Mouse (Mus musculus): ENCODE measurements at regions not wholly inside any gene's neighbourhood (a gene's known extent, or its start where the extent isn't known, plus 50 kb on each side); places are given as distances from the start of the nearest gene placed in this dataset.

- Histone ChIP-seq H3K4me3 (replicated peaks) (no peak overlapping the region), H3K27me3 (replicated peaks) (peaks cover 12% of the 10 kb centered on the region), H3K4me1 (peaks cover 18% of the 10 kb centered on the region), H3K36me3 (replicated peaks; ENCODE audit: low read length) (no peaks in the 10 kb centered on the region), H3K9me3 (peaks cover 2% of the 10 kb centered on the region; the same call in 1 of the 2 replicates)
- TF ChIP-seq FLI1 (IDR thresholded peaks at IDR 0.05; ENCODE audit: low read length) (no peak), GATA1 (IDR thresholded peaks at IDR 0.05; ENCODE audit: borderline replicate concordance, low read length) (no peak)
Measured at GRCm38 (mm10) chr1:127152840-127153239, 52.0 kb upstream of the Mgat5 start.

GRCm38 (mm10) chr1:127135521-127135920 is 69.3 kb upstream of the Mgat5 start:
- Histone ChIP-seq H3K9me3 (peaks cover 15% of the 10 kb centered on the region), H3K4me1 (peaks cover 29% of the 10 kb centered on the region), H3K4me3 (replicated peaks) (no peak overlapping the region), H3K27me3 (replicated peaks) (peaks cover 2% of the 10 kb centered on the region), H3K36me3 (replicated peaks; ENCODE audit: low read length) (peaks cover 10% of the 10 kb centered on the region)
- TF ChIP-seq GATA1 (IDR thresholded peaks at IDR 0.05; ENCODE audit: borderline replicate concordance, low read length) = no peak
- no peak for TF ChIP-seq FLI1 (IDR thresholded peaks at IDR 0.05; ENCODE audit: low read length)

- H3K4me3 ChIP-seq (replicated peaks) = no peak overlapping the region
- H3K27me3 ChIP-seq (replicated peaks) = no peaks in the 10 kb centered on the region
Measured at GRCm38 (mm10) chr1:127131871-127132270, 72.9 kb upstream of the Mgat5 start.

DNA sequence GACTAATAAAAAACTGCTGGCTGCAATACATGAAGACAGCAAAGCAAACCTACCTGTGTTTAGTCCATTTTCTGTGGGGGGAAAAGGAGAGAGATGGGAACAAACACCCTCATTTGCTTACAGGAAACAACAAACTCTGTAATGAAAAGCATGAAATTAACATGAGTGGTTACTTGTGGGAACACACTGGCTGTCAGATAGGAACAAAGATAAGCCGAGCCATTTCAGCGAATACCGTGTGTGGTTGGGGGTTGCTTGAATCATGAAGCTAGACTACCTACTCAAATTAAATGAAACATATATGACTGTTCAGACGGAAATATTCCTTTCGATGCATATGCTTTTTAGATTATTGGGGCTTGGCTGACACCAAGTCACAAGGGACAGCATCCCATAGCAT is 80.0 kb upstream of the Mgat5 start:
- Histone ChIP-seq H3K27me3 (replicated peaks) (no peaks in the 10 kb centered on the region), H3K36me3 (replicated peaks; ENCODE audit: low read length) (no peaks in the 10 kb centered on the region), H3K4me1 (peaks cover 26% of the 10 kb centered on the region), H3K4me3 (replicated peaks) (no peak overlapping the region), H3K9me3 (peaks cover 3% of the 10 kb centered on the region; the same call in 1 of the 2 replicates)
- TF ChIP-seq FLI1 (IDR thresholded peaks at IDR 0.05; ENCODE audit: low read length) (no peak), GATA1 (IDR thresholded peaks at IDR 0.05; ENCODE audit: borderline replicate concordance, low read length) (no peak)

More at GRCm38 (mm10) chr1:127131871-127132270, 72.9 kb upstream of the Mgat5 start:
- peaks cover 20% of the 10 kb centered on the region for H3K9me3 ChIP-seq
- peaks cover 10% of the 10 kb centered on the region for H3K36me3 ChIP-seq (replicated peaks; ENCODE audit: low read length)
- peaks cover 30% of the 10 kb centered on the region for H3K4me1 ChIP-seq
- no peak for TF ChIP-seq FLI1 (IDR thresholded peaks at IDR 0.05; ENCODE audit: low read length)
- TF ChIP-seq GATA1 (IDR thresholded peaks at IDR 0.05; ENCODE audit: borderline replicate concordance, low read length) = no peak

- Histone ChIP-seq H3K9me3 (peaks cover 8% of the 10 kb centered on the region), H3K27me3 (replicated peaks) (no peaks in the 10 kb centered on the region), H3K4me3 (replicated peaks) (peak overlapping the region; percentile 29), H3K4me1 (peaks cover 75% of the 10 kb centered on the region), H3K36me3 (replicated peaks; ENCODE audit: low read length) (peaks cover 9% of the 10 kb centered on the region)
- TF ChIP-seq FLI1 (IDR thresholded peaks at IDR 0.05; ENCODE audit: low read length) (no peak), GATA1 (IDR thresholded peaks at IDR 0.05; ENCODE audit: borderline replicate concordance, low read length) (peak; percentile 84; the same call in 1 of the 3 replicates)
Measured at GRCm38 (mm10) chr1:127118019-127118418, 86.8 kb upstream of the Mgat5 start.

GRCm38 (mm10) chr1:127107485-127107884 is 97.3 kb upstream of the Mgat5 start:
- H3K27me3 ChIP-seq (replicated peaks) = no peaks in the 10 kb centered on the region
- H3K36me3 ChIP-seq (replicated peaks; ENCODE audit: low read length) = no peaks in the 10 kb centered on the region
- TF ChIP-seq GATA1 (IDR thresholded peaks at IDR 0.05; ENCODE audit: borderline replicate concordance, low read length) (no peak), FLI1 (IDR thresholded peaks at IDR 0.05; ENCODE audit: low read length) (no peak)
- no peak overlapping the region for H3K4me3 ChIP-seq (replicated peaks)
- no peaks in the 10 kb centered on the region for H3K9me3 ChIP-seq
- H3K4me1 ChIP-seq = peaks cover 33% of the 10 kb centered on the region

DNA sequence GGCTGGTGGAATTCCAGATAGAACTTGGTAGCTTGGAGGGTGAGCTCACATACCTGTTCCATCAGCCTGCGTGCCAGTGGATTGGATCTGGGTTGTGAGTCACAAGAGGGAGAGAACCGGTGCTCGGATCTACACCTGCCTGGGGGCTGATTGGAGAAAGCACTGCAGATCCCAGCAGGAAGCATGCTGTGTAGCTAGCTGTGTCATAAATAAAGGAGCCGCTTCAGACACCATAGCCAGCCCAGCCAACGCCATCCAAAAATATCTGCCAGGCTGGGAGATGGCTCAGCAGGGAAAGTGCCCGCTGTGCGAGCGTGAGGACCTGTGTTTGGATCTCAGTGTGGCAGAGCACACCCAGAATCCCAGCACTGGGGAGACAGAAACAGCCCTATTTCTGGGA is 99.0 kb upstream of the Mgat5 start:
- Histone ChIP-seq H3K9me3 (peaks cover 12% of the 10 kb centered on the region), H3K4me3 (replicated peaks) (no peak overlapping the region), H3K4me1 (peaks cover 41% of the 10 kb centered on the region), H3K27me3 (replicated peaks) (no peaks in the 10 kb centered on the region), H3K36me3 (replicated peaks; ENCODE audit: low read length) (peaks cover 11% of the 10 kb centered on the region)
- TF ChIP-seq GATA1 (IDR thresholded peaks at IDR 0.05; ENCODE audit: borderline replicate concordance, low read length) (no peak), FLI1 (IDR thresholded peaks at IDR 0.05; ENCODE audit: low read length) (no peak)

GRCm38 (mm10) chr1:127103664-127104063 is 101.2 kb upstream of the Mgat5 start:
- TF ChIP-seq GATA1 (IDR thresholded peaks at IDR 0.05; ENCODE audit: borderline replicate concordance, low read length) (no peak), FLI1 (IDR thresholded peaks at IDR 0.05; ENCODE audit: low read length) (no peak)
- peaks cover 14% of the 10 kb centered on the region for H3K9me3 ChIP-seq
- H3K4me3 ChIP-seq (replicated peaks) = no peak overlapping the region
- H3K4me1 ChIP-seq = peaks cover 36% of the 10 kb centered on the region
- no peaks in the 10 kb centered on the region for H3K27me3 ChIP-seq (replicated peaks)
- peaks cover 13% of the 10 kb centered on the region for H3K36me3 ChIP-seq (replicated peaks; ENCODE audit: low read length)

GRCm38 (mm10) chr1:127098871-127099420 is 105.9 kb upstream of the Mgat5 start:
- no peak for TF ChIP-seq GATA1 (IDR thresholded peaks at IDR 0.05; ENCODE audit: borderline replicate concordance, low read length)
- H3K27me3 ChIP-seq (replicated peaks) = no peaks in the 10 kb centered on the region
- peaks cover 60% of the 10 kb centered on the region for H3K4me1 ChIP-seq
- no peak overlapping the region for H3K4me3 ChIP-seq (replicated peaks)
- H3K9me3 ChIP-seq = peaks cover 21% of the 10 kb centered on the region
- H3K36me3 ChIP-seq (replicated peaks; ENCODE audit: low read length) = peaks cover 23% of the 10 kb centered on the region

GRCm38 (mm10) chr1:127087616-127088015 is 117.2 kb upstream of the Mgat5 start:
- no peak for TF ChIP-seq FLI1 (IDR thresholded peaks at IDR 0.05; ENCODE audit: low read length)
- TF ChIP-seq GATA1 (IDR thresholded peaks at IDR 0.05; ENCODE audit: borderline replicate concordance, low read length) = no peak
- Histone ChIP-seq H3K9me3 (peaks cover 10% of the 10 kb centered on the region), H3K27me3 (replicated peaks) (no peaks in the 10 kb centered on the region), H3K36me3 (replicated peaks; ENCODE audit: low read length) (peaks cover 10% of the 10 kb centered on the region), H3K4me1 (peaks cover 69% of the 10 kb centered on the region), H3K4me3 (replicated peaks) (no peak overlapping the region)
